Mouse (Mus musculus) hindbrain, postnatal 0 days (tissue): ENCODE results near the gene Fam185a. TPM values are rescaled to one million over a fixed set of nuclear protein-coding genes. Genes with fewer than 3 reads are reported as not detected.

Experiments
- ATAC-seq: fragments of 200-750 bp; cut with Nextera tagmentation; 2 replicates; pipeline ENCODE4 v1.8.0; 2017; ENCODE audit warnings: mild to moderate bottlenecking, moderate TSS enrichment, moderate library complexity
- DNase-seq: peaks from one replicate; pipeline ENCODE4 v3.0.0-alpha.2; 2015; ENCODE audit warnings: low spot score
- H3K27ac ChIP-seq: fragments of 300-500 bp; sonication (generic); 2 replicates; pipeline ENCODE4 v1.5.1; 2014; ENCODE audit warnings: mild to moderate bottlenecking
- H3K27me3 ChIP-seq: fragments of 300-500 bp; sonication (generic); 2 replicates; pipeline ENCODE4 v1.6.1; 2014; ENCODE audit warnings: low read length, mixed read lengths; ENCODE audit not compliant: insufficient read depth
- H3K36me3 ChIP-seq: fragments of 300-500 bp; sonication (generic); 2 replicates; pipeline ENCODE4 v1.6.1; 2014; ENCODE audit warnings: low read length, mixed read lengths; ENCODE audit not compliant: insufficient read depth
- H3K4me1 ChIP-seq: fragments of 300-500 bp; sonication (generic); 2 replicates; pipeline ENCODE4 v1.6.1; 2014; ENCODE audit warnings: antibody characterized with exemption, low read length, mixed read lengths; ENCODE audit not compliant: insufficient read depth
- H3K4me2 ChIP-seq: fragments of 300-500 bp; sonication (generic); 2 replicates; pipeline ENCODE4 v1.6.1; 2014; ENCODE audit warnings: low read depth, mild to moderate bottlenecking, low read length, moderate library complexity, mixed read lengths
- H3K4me3 ChIP-seq: fragments of 300-500 bp; sonication (generic); 2 replicates; pipeline ENCODE4 v1.5.1; 2014; ENCODE audit warnings: low read length
- H3K9ac ChIP-seq: fragments of 300-500 bp; sonication (generic); replicated peaks from 2 replicates; pipeline ENCODE4 v1.6.1; 2014; ENCODE audit warnings: mild to moderate bottlenecking, low read length, moderate library complexity, mixed read lengths
- H3K9me3 ChIP-seq: fragments of 300-500 bp; sonication (generic); 2 replicates; pipeline ENCODE4 v1.6.1; 2016; ENCODE audit warnings: low read length, mixed read lengths
- CTCF ChIP-seq: IDR thresholded peaks from 2 replicates; pipeline ENCODE4 v1.5.1; 2016; ENCODE audit warnings: antibody characterized with exemption, control low read depth, low read depth
- WGBS: fragments of 180-500 bp; shearing (Covaris S2); extraction: QIAGEN DNeasy Blood & Tissue Kit; methylation state at CpG from one replicate; pipeline ENCODE4 v1.1.7; 2014; 5-methylcytosine and 5-hydroxymethylcytosine counted together
- polyA plus RNA-seq: library from polyadenylated mRNA; unstranded; fragments of >200 nt; fragmentation: Nextera tagmentation; extraction: Ambion mirVana; gene quantifications from 2 replicates; pipeline ENCODE4 v1.2.1, GENCODE M21; 2015
- total RNA-seq: library from RNA; depleted of rRNA; stranded (reverse); fragments of >200 nt; gene quantifications from 2 replicates; pipeline ENCODE4 v1.2.3, GENCODE M21; 2014; rRNA removed

Fam185a gene
- total and polyA plus RNA-seq, 2 experiments from 2014 or later, result 8.9 to 13.2 TPM

DNA sequence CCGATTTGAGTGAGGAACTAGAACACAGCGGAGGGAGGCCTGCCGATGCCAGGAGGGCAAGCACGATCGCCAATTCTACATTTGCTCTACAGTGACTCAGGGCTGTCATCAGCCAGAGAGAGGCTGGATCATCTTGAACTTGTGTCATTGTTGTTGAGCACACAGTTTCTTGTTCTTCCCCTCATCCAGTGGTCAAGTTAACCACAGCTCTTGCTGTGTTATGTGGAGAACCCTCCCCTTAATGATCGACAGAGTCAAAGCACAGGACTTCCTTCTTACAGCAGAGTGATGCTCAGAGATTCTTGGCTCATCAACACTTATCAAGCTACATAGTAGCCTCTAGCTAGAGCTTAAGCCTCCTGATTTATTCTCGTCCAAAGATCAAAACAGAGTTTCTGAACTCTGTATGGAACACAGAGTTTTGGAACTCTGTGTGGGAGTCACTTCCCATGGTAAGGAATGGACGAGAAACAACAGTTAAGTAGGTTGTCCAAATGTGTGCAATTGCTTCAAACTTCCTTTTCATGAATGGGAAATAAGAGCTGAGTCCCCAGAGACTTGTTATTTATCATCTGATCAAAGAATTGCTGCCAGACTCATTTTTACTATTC lies 104.5 kb downstream of the Fam185a start:
- Histone ChIP-seq H3K4me1 (no peaks in the 10 kb centered on the region), H3K9ac (no peak overlapping the region), H3K36me3 (no peaks in the 10 kb centered on the region), H3K9me3 (peaks cover 3% of the 10 kb centered on the region; the same call in 1 of the 2 replicates), H3K4me2 (no peak overlapping the region), H3K27ac (no peak overlapping the region), H3K27me3 (no peaks in the 10 kb centered on the region), H3K4me3 (no peak overlapping the region)
- 89% methylated on average over 8 of the region's 8 CpGs for WGBS
- DNase-seq, result no peak
- no peak for TF ChIP-seq CTCF
- ATAC-seq, result no peak

Other genes starting within 250 kb of the Fam185a start
- gene Gsap, start 238.7 kb upstream of the Fam185a start, total RNA-seq, result 11.0 TPM in 2 replicates
- 8.3 and 8.7 TPM in 2 replicates for gene Gsap, start 238.7 kb upstream of the Fam185a start, polyA plus RNA-seq
- 3.1 and 3.4 TPM in 2 replicates for gene Fgl2, start 52.3 kb upstream of the Fam185a start, total RNA-seq
- gene Fgl2, start 52.3 kb upstream of the Fam185a start, polyA plus RNA-seq, result 2.5 and 2.6 TPM in 2 replicates
- 0.14 and 0.37 TPM in 2 replicates for gene Ccdc146, start 281 bp upstream of the Fam185a start, total RNA-seq
- gene Ccdc146, start 281 bp upstream of the Fam185a start, polyA plus RNA-seq, result 0.66 and 1.2 TPM in 2 replicates
- 1.9 and 2.9 TPM in 2 replicates for gene Lrrc17, start 118.6 kb downstream of the Fam185a start, total RNA-seq
- 3.3 and 3.9 TPM in 2 replicates for gene Lrrc17, start 118.6 kb downstream of the Fam185a start, polyA plus RNA-seq
- gene Fbxl13, start 220.7 kb downstream of the Fam185a start, total RNA-seq, result 0.16 and 0.25 TPM in 2 replicates
- gene Fbxl13, start 220.7 kb downstream of the Fam185a start, polyA plus RNA-seq, result 0.16 and 0.23 TPM in 2 replicates
- gene Armc10, start 220.9 kb downstream of the Fam185a start, total RNA-seq, result 77.9 and 78.7 TPM in 2 replicates
- 32.8 and 34.4 TPM in 2 replicates for gene Armc10, start 220.9 kb downstream of the Fam185a start, polyA plus RNA-seq